Mouse (Mus musculus) left cerebral cortex, adult 2 months (tissue): ENCODE results near the gene Fam122b. TPM values are rescaled to one million over a fixed set of nuclear protein-coding genes. Genes with fewer than 3 reads are reported as not detected.
"Not testable (repeated sequence)": the region's sequence is repeated elsewhere in the genome, so short reads cannot be mapped to it uniquely, and the experiment has no call there.

Source experiments
- DNase-seq, 2 experiments: peaks; one replicate each; pipeline ENCODE4 v3.0.0; 2021 to 2022; ENCODE audit warnings: low spot score in 2 of 2, mixed read lengths in 1 of 2; ENCODE audit errors: extremely low spot score in 1 of 2
- H3K27ac ChIP-seq: fragments of 200-600 bp; 2 replicates; pipeline ENCODE4 v1.8.1; 2022
- H3K4me3 ChIP-seq: fragments of 200-600 bp; 2 replicates; pipeline ENCODE4 v1.8.1; 2022
- CTCF ChIP-seq: fragments of 200-600 bp; IDR thresholded peaks from 2 replicates; pipeline ENCODE4 v1.8.1; 2022; ENCODE audit warnings: antibody characterized with exemption, mild to moderate bottlenecking, moderate library complexity
- intact Hi-C: fragments of 180-260 bp; cut with DNase I; formaldehyde crosslinking; loops from one replicate; pipeline ENCODE4 v1.15.1; 2025
- long read RNA-seq, 2 experiments: library from polyadenylated mRNA; stranded (forward); transcript quantifications; one replicate each; pipeline ENCODE4 v2.0.0; 2021; ENCODE audit warnings: borderline mapping rate in 2 of 2
- total RNA-seq, 2 experiments: library from RNA; stranded (reverse); gene quantifications; 2 replicates each; pipeline ENCODE4 v1.2.3; 2021

Gene Fam122b
- total RNA-seq: 1 to 10 TPM; 4.1 to 4.4 TPM
- long read RNA-seq, experiment 1, transcript Fam122b-203 (9 exons, 3,074 nt): major isoform, 5 of 7 reads
- long read RNA-seq, experiment 1, partial matches to known transcripts: 0 of 7 reads
- long read RNA-seq, experiment 1, other reads (novel, unspliced or antisense): 1 of 7 reads
- long read RNA-seq, experiment 2, partial matches to known transcripts: 0 of 4 reads
- long read RNA-seq, experiment 2, other reads (novel, unspliced or antisense): 2 of 4 reads

GRCm38 (mm10) chrX:53269289-53270062 lies at the start of gene Fam122b:
Fam122b (minus strand) TSS chrX:53269805.
- H3K4me3 ChIP-seq: peak within 1 kb of the TSS; percentile 57
- H3K27ac ChIP-seq: peak within 1 kb of the TSS; percentile 55; the same call in 1 of the 2 replicates
- no peak for TF ChIP-seq CTCF
- DNase-seq: peak; percentile 88 to 89
- intact Hi-C loops: loop anchor here (5.0 kb wide), 1 partner anchor 212 kb away; no protein-coding TSS in a partner anchor

GRCm38 (mm10) chrX:53287924-53288323 lies 18.3 kb upstream of the Fam122b start:
- H3K27ac ChIP-seq: no peak overlapping the region
- no peak overlapping the region for H3K4me3 ChIP-seq
- TF ChIP-seq CTCF: no peak
- intact Hi-C loops: no loop called here
- DNase-seq: no peak

GRCm38 (mm10) chrX:53273124-53273523 lies 3.5 kb upstream of the Fam122b start, which contains the start of gene Fam122c:
Fam122c (plus strand) TSS chrX:53273424.
- intact Hi-C loops: no loop called here
- no peak for TF ChIP-seq CTCF
- DNase-seq: no peak
- H3K27ac ChIP-seq: no peak within 1 kb of the TSS
- H3K4me3 ChIP-seq: no peak within 1 kb of the TSS

- DNase-seq, intact Hi-C loops, H3K27ac ChIP-seq, H3K4me3 ChIP-seq: not testable (repeated sequence)
Observed at GRCm38 (mm10) chrX:53271628-53272027, 2.0 kb upstream of the Fam122b start.

- Histone ChIP-seq H3K27ac (no peak overlapping the region), H3K4me3 (peak overlapping the region; percentile 57)
- no peak for TF ChIP-seq CTCF
- no peak for DNase-seq
- intact Hi-C loops: no loop called here
Observed at GRCm38 (mm10) chrX:53270063-53270432, 443 bp upstream of the Fam122b start.

- Histone ChIP-seq H3K27ac (no peak overlapping the region), H3K4me3 (peak overlapping the region; percentile 57)
- no peak for TF ChIP-seq CTCF
- peak; percentile 28 to 33 for DNase-seq
- intact Hi-C loops: loop anchor here (5.0 kb wide), 1 partner anchor 212 kb away; no protein-coding TSS in a partner anchor
Observed at GRCm38 (mm10) chrX:53268856-53269255, 749 bp downstream of the Fam122b start.

GRCm38 (mm10) chrX:53266186-53266585 lies 3.4 kb downstream of the Fam122b start:
- TF ChIP-seq CTCF: no peak
- intact Hi-C loops: loop anchor here (5.0 kb wide), 1 partner anchor 209 kb away; no protein-coding TSS in a partner anchor
- Histone ChIP-seq H3K27ac (no peak overlapping the region), H3K4me3 (no peak overlapping the region)
- DNase-seq: no peak

GRCm38 (mm10) chrX:53255195-53255594 lies 14.4 kb downstream of the Fam122b start:
- intact Hi-C loops: loop anchor here (5.0 kb wide), 1 partner anchor 228 kb away; no protein-coding TSS in a partner anchor
- DNase-seq: no peak
- peak; percentile 71 for TF ChIP-seq CTCF
- Histone ChIP-seq H3K4me3 (no peak overlapping the region), H3K27ac (no peak overlapping the region)

- DNase-seq: no peak
- TF ChIP-seq CTCF: no peak
- no peak within 1 kb of the TSS for H3K27ac ChIP-seq
- H3K4me3 ChIP-seq: no peak within 1 kb of the TSS
- intact Hi-C loops: no loop called here
Observed at GRCm38 (mm10) chrX:53240011-53240410, 29.6 kb downstream of the Fam122b start, which contains the start of gene Plac1. Plac1 (minus strand) TSS chrX:53240111.

GRCm38 (mm10) chrX:53237971-53238370 lies 31.6 kb downstream of the Fam122b start:
- H3K27ac ChIP-seq: no peak overlapping the region
- peak; percentile 27 for TF ChIP-seq CTCF
- intact Hi-C loops: loop anchor here (10.0 kb wide), 1 partner anchor 183 kb away; no protein-coding TSS in a partner anchor
- H3K4me3 ChIP-seq: no peak overlapping the region
- DNase-seq: no peak

- TF ChIP-seq CTCF: no peak
- intact Hi-C loops: loop anchor here (10.0 kb wide), 1 partner anchor 182 kb away; no protein-coding TSS in a partner anchor
- no peak for DNase-seq
- H3K4me3 ChIP-seq: no peak overlapping the region
- H3K27ac ChIP-seq: no peak overlapping the region
Observed at GRCm38 (mm10) chrX:53236404-53236803, 33.2 kb downstream of the Fam122b start.

GRCm38 (mm10) chrX:53233689-53234088 lies 35.9 kb downstream of the Fam122b start:
- no peak for DNase-seq
- Histone ChIP-seq H3K27ac (no peak overlapping the region), H3K4me3 (no peak overlapping the region)
- no peak for TF ChIP-seq CTCF
- intact Hi-C loops: loop anchor here (10.0 kb wide), 1 partner anchor 179 kb away; no protein-coding TSS in a partner anchor
